Mouse (Mus musculus): ENCODE results near the gene Tmem160.

The Tmem160 gene

GRCm38 (mm10) chr7:16491759-16492158 lies 39.2 kb downstream of the Tmem160 start:
- peak in 1 of 2 experiments; percentile 35 for DNase-seq (ENCODE audit: low spot score in 2 of 2)

GRCm38 (mm10) chr7:16492211-16492610 lies 39.6 kb downstream of the Tmem160 start:
- DNase-seq (ENCODE audit: low spot score in 2 of 2) = peak; percentile 44 to 54

GRCm38 (mm10) chr7:16493361-16493760 lies 40.8 kb downstream of the Tmem160 start:
- no peak for DNase-seq (ENCODE audit: low spot score in 2 of 2)

GRCm38 (mm10) chr7:16496260-16496659 lies 43.7 kb downstream of the Tmem160 start:
- DNase-seq (ENCODE audit: low spot score in 2 of 2) = no peak

- no peak for DNase-seq (ENCODE audit: low spot score in 2 of 2)
Measured at GRCm38 (mm10) chr7:16499671-16500104, 47.1 kb downstream of the Tmem160 start.

GRCm38 (mm10) chr7:16501571-16501970 lies 49.0 kb downstream of the Tmem160 start:
- DNase-seq (ENCODE audit: low spot score in 2 of 2) = no peak

- DNase-seq (ENCODE audit: low spot score in 2 of 2) = no peak
Measured at GRCm38 (mm10) chr7:16504573-16505225, 52.1 kb downstream of the Tmem160 start.

Data from right cerebral cortex, postnatal 36 days (tissue).